Mouse (Mus musculus): Measurements from ENCODE around the gene Sbno1.

DNA sequence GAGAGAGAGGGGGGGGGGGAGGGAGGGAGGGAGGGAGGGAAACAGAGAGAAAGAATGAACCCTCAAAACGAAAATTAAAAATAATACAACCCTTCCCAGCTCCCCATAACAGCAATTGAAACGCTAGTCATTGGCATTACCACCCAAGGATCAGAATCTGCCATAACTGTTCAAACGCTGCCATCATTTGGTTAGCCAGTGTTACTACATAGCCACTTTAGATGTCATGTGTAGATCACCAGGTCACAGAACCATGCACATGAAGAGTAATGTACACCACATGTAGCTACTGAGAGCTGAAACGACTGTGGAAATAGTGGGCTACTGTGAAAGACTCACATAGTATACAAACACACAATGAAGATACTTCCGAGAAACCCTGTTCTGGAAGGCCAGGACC lies 37.9 kb downstream of the Sbno1 start:
- TF ChIP-seq EP300 (IDR thresholded peaks at IDR 0.05; ENCODE audit: insufficient read depth, low read depth, low read length) (no peak), CTCF (IDR thresholded peaks at IDR 0.05) (peak; percentile 51), POLR2A (IDR thresholded peaks at IDR 0.05; ENCODE audit: insufficient read depth, low read depth, low read length) (no peak)
